ENCODE assay signal across 8 mouse cellular contexts in the genomic region with DNA sequence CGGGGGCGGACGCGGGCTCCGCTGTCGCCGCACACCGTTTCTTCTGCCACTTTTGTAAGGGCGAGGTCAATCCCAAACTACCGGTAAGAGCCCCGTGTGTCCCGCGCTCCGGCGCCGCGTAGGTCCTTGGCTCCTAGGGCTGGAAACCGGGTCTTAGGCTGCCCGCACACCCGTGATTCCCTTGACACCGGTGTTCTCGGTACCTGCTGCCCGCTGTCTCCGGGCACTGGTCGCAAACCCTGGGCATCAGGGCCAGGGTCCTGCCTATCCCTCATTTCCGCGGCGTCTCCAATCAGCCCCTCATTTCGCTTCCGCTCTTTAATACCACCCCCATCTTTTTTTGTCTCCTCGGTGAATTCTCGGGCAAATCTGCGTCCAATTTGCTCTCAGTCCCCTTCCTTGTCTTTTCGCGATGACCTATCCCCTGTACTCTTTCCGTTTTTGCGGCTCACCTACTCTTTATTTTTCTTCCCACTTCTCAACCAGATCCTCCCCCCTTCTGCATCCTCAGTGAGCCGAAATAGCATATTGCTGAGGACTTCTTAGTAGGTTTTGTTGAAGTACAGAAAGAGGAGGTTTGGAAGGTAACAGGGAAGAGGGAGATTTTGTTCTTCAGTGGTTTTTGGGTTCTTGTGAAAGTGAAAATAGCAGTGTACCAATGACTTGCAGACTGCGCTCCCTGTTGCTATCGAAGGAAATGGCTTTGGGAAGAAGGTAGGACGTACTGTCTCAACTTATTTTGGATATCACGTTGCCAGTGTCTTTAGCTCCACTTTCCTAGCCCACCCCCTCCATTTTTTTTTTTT. TPM values are rescaled to one million over a fixed set of nuclear protein-coding genes. Genes with fewer than 3 reads are reported as not detected.
DNase-seq lines count a peak whose midpoint lies in the region; ATAC-seq and TF ChIP-seq lines count a peak whose summit lies in the region.

No protein-coding gene starts in this region.

- no peaks in the 10 kb centered on the region for H3K27me3 ChIP-seq in lung, postnatal 0 days (replicated peaks; ENCODE audit: insufficient read depth, low read length)
- no peaks in the 10 kb centered on the region for H3K27me3 ChIP-seq in stomach, postnatal 0 days (ENCODE audit: control insufficient read depth, insufficient read depth, low read length)

- H3K4me1 ChIP-seq in lung, postnatal 0 days (ENCODE audit: insufficient read depth, low read depth, low read length): peaks cover 12% of the 10 kb centered on the region; the same call in 1 of the 2 replicates
- no peaks in the 10 kb centered on the region for H3K4me1 ChIP-seq in stomach, postnatal 0 days (replicated peaks; ENCODE audit: control insufficient read depth, insufficient read depth)

- no peaks in the 10 kb centered on the region for H3K9me3 ChIP-seq in lung, postnatal 0 days (ENCODE audit: low read length)
- H3K9me3 ChIP-seq in stomach, postnatal 0 days (ENCODE audit: control insufficient read depth, low read length): no peaks in the 10 kb centered on the region

- H3K4me2 ChIP-seq in lung, postnatal 0 days (replicated peaks; ENCODE audit: low read depth, low read length): peak overlapping the region; percentile 75
- peak overlapping the region; percentile 55 for H3K4me2 ChIP-seq in stomach, postnatal 0 days (replicated peaks; ENCODE audit: low read depth)

- TF ChIP-seq EP300 in lung, postnatal 0 days (IDR thresholded peaks at IDR 0.05): no peak
- no peak for TF ChIP-seq EP300 in stomach, postnatal 0 days (optimal IDR thresholded peaks at IDR 0.05)

- peak overlapping the region; percentile 88 for H3K9ac ChIP-seq in lung, postnatal 0 days (replicated peaks; ENCODE audit: low read depth)
- peak overlapping the region; percentile 84 for H3K9ac ChIP-seq in stomach, postnatal 0 days (ENCODE audit: low read length)

- peak overlapping the region; percentile 93 for H3K27ac ChIP-seq in lung, postnatal 0 days (ENCODE audit: low read length)
- H3K27ac ChIP-seq in stomach, postnatal 0 days (replicated peaks): peak overlapping the region; percentile 90

- TF ChIP-seq CTCF in lung, postnatal 0 days (IDR thresholded peaks at IDR 0.05): no peak
- TF ChIP-seq CTCF in stomach, postnatal 0 days (IDR thresholded peaks at IDR 0.05; ENCODE audit: low read depth): no peak

- peak; percentile 59 for DNase-seq in embryo, embryonic 10 days (ENCODE audit: low spot score)
- no peak for DNase-seq in embryo, embryonic 9.5 days (ENCODE audit: extremely low spot score)
- peak; percentile 7 for DNase-seq in thymus, postnatal 14 days
- no peak for DNase-seq in thymus, postnatal 36 days
- DNase-seq in lung, postnatal 0 days (ENCODE audit: low spot score): peak; percentile 63
- no peak for DNase-seq in stomach, postnatal 0 days (ENCODE audit: low spot score)
- DNase-seq in B cell, adult 2 months: no peak

- peak; percentile 27 to 32; a peak in 1 of 4 replicates for ATAC-seq in hematopoietic stem cell, adult 5-6 weeks (replicated peaks in 1 of 2; ENCODE audit: insufficient read depth in 1 of 2, low FRiP score in 2 of 2, low TSS enrichment in 1 of 2, low read depth in 1 of 2, poor library complexity in 2 of 2, severe bottlenecking in 2 of 2)
- ATAC-seq in lung, postnatal 0 days: no peak; the same call in 1 of the 2 replicates
- ATAC-seq in stomach, postnatal 0 days (ENCODE audit: low FRiP score, low TSS enrichment): peak; percentile 46

- H3K36me3 ChIP-seq in lung, postnatal 0 days (ENCODE audit: insufficient read depth, low read length): no peaks in the 10 kb centered on the region; the same call in 1 of the 2 replicates
- H3K36me3 ChIP-seq in stomach, postnatal 0 days (ENCODE audit: control insufficient read depth, insufficient read depth, low read length): no peaks in the 10 kb centered on the region; the same call in 1 of the 2 replicates

- H3K4me3 ChIP-seq in lung, postnatal 0 days (ENCODE audit: low read depth, low read length): peak overlapping the region; percentile 94
- H3K4me3 ChIP-seq in stomach, postnatal 0 days (ENCODE audit: low read depth, low read length): peak overlapping the region; percentile 88

- under 1% methylated on average over 38 of the region's 42 CpGs for WGBS in lung, postnatal 0 days
- WGBS in stomach, postnatal 0 days: under 1% methylated on average over 35 of the region's 42 CpGs

RNA-seq across cellular contexts. Expression of a gene that starts 0.6 kb away (rescaled TPM):
- total RNA-seq in hematopoietic stem cell, adult 5-6 weeks (2017): 78.4 and 100 TPM in 2 replicates
- polyA plus RNA-seq in lung, postnatal 0 days (2015; fragmentation: Nextera tagmentation; extraction: Ambion mirVana): 42.8 and 43.3 TPM in 2 replicates
- 27.3 and 28.7 TPM in 2 replicates for polyA plus RNA-seq in stomach, postnatal 0 days (2015; fragmentation: Nextera tagmentation; extraction: Ambion mirVana)

RNA-seq across cellular contexts. Expression of a gene that starts 0.6 kb away (rescaled TPM):
- total RNA-seq in hematopoietic stem cell, adult 5-6 weeks (2017): 23.1 and 24.8 TPM in 2 replicates
- polyA plus RNA-seq in lung, postnatal 0 days (2015; fragmentation: Nextera tagmentation; extraction: Ambion mirVana): 17.9 and 19.2 TPM in 2 replicates
- polyA plus RNA-seq in stomach, postnatal 0 days (2015; fragmentation: Nextera tagmentation; extraction: Ambion mirVana): 19.4 and 20.3 TPM in 2 replicates

RNA-seq across cellular contexts. Expression of a gene that starts 19.7 kb away (rescaled TPM):
- total RNA-seq in hematopoietic stem cell, adult 5-6 weeks (2017): not detected in 2 replicates
- polyA plus RNA-seq in lung, postnatal 0 days (2015; fragmentation: Nextera tagmentation; extraction: Ambion mirVana): 5.3 and 5.8 TPM in 2 replicates
- polyA plus RNA-seq in stomach, postnatal 0 days (2015; fragmentation: Nextera tagmentation; extraction: Ambion mirVana): 7.5 and 8.2 TPM in 2 replicates

RNA-seq across cellular contexts. Expression of a gene that starts 31.8 kb away (rescaled TPM):
- 13.1 and 19.0 TPM in 2 replicates for total RNA-seq in hematopoietic stem cell, adult 5-6 weeks (2017)
- 26.9 and 31.1 TPM in 2 replicates for polyA plus RNA-seq in lung, postnatal 0 days (2015; fragmentation: Nextera tagmentation; extraction: Ambion mirVana)
- 23.4 and 27.1 TPM in 2 replicates for polyA plus RNA-seq in stomach, postnatal 0 days (2015; fragmentation: Nextera tagmentation; extraction: Ambion mirVana)

RNA-seq across cellular contexts. Expression of a gene that starts 58.1 kb away (rescaled TPM):
- 0.06 TPM in 1 of 2 replicates, not detected in the other for total RNA-seq in hematopoietic stem cell, adult 5-6 weeks (2017)
- 0.42 and 0.44 TPM in 2 replicates for polyA plus RNA-seq in lung, postnatal 0 days (2015; fragmentation: Nextera tagmentation; extraction: Ambion mirVana)
- 5.5 and 6.2 TPM in 2 replicates for polyA plus RNA-seq in stomach, postnatal 0 days (2015; fragmentation: Nextera tagmentation; extraction: Ambion mirVana)

Comparison
In these comparisons a context has a peak if more than half of its experiments do, and no peak if none do; other contexts are left out.
1. DNase-seq: peak in embryo, embryonic 10 days (single experiment), thymus, postnatal 14 days (single experiment) and lung, postnatal 0 days (single experiment); none in embryo, embryonic 9.5 days (single experiment), thymus, postnatal 36 days (0 of 2), stomach, postnatal 0 days (single experiment) and B cell, adult 2 months (0 of 2).